ENCODE assay signal across 8 mouse cellular contexts in genomic region chr8:105225272-105225593, GRCm38 (mm10). TPM values are rescaled to one million over a fixed set of nuclear protein-coding genes. Genes with fewer than 3 reads are reported as not detected.
DNase-seq lines count a peak whose midpoint lies in the region; ATAC-seq and TF ChIP-seq lines count a peak whose summit lies in the region.

No protein-coding gene starts in this region.

- no peaks in the 10 kb centered on the region for H3K9me3 ChIP-seq in lung, embryonic 14.5 days (ENCODE audit: low read depth, low read length)
- H3K9me3 ChIP-seq in limb, embryonic 11.5 days (ENCODE audit: control insufficient read depth, low read length) = no peaks in the 10 kb centered on the region
- no peaks in the 10 kb centered on the region for H3K9me3 ChIP-seq in neural tube, embryonic 15.5 days (replicated peaks)

- peak overlapping the region; percentile 82 for H3K4me2 ChIP-seq in lung, embryonic 14.5 days
- H3K4me2 ChIP-seq in limb, embryonic 11.5 days (ENCODE audit: low read depth, severe bottlenecking) = peak overlapping the region; percentile 83
- peak overlapping the region; percentile 89 for H3K4me2 ChIP-seq in neural tube, embryonic 15.5 days

- no peak for DNase-seq in lung, embryonic 14.5 days
- DNase-seq in lung, postnatal 10 days = no peak
- no peak for DNase-seq in limb, embryonic 11.5 days (ENCODE audit: low spot score)
- DNase-seq in layer of hippocampus, adult 8-10 months (ENCODE audit: low spot score in 2 of 2) = no peak
- DNase-seq in gastrocnemius, postnatal 25 days = no peak
- DNase-seq in left cerebral cortex, postnatal 25 days (ENCODE audit: low spot score in 2 of 2) = no peak

- WGBS in lung, embryonic 14.5 days = 0% methylated on average over 27 of the region's 27 CpGs
- under 1% methylated on average over 27 of the region's 27 CpGs for WGBS in limb, embryonic 11.5 days
- WGBS in neural tube, embryonic 15.5 days = 0% methylated on average over 27 of the region's 27 CpGs

- ATAC-seq in lung, embryonic 14.5 days (ENCODE audit: insufficient read depth) = no peak
- ATAC-seq in limb, embryonic 11.5 days (ENCODE audit: insufficient number of reproducible peaks, low FRiP score, low TSS enrichment, low read depth) = no peak; the same call in 1 of the 2 replicates
- no peak; the same call in 1 of the 2 replicates for ATAC-seq in neural tube, embryonic 15.5 days (ENCODE audit: low FRiP score)

- peak overlapping the region; percentile 69; the same call in 1 of the 2 replicates for H3K27ac ChIP-seq in lung, embryonic 14.5 days (ENCODE audit: low read depth)
- H3K27ac ChIP-seq in embryonic fibroblast, embryonic 13.5 days (ENCODE audit: insufficient read depth, low read length) = peak overlapping the region; percentile 21; the same call in 1 of the 2 replicates
- peak overlapping the region; percentile 68; the same call in 1 of the 2 replicates for H3K27ac ChIP-seq in limb, embryonic 11.5 days (replicated peaks; ENCODE audit: low read depth, low read length)
- peak overlapping the region; percentile 89 for H3K27ac ChIP-seq in neural tube, embryonic 15.5 days (replicated peaks)

- no peak for TF ChIP-seq CTCF in lung, embryonic 14.5 days (IDR thresholded peaks at IDR 0.05; ENCODE audit: low read depth)
- TF ChIP-seq CTCF in embryonic fibroblast, embryonic 13.5 days (IDR thresholded peaks at IDR 0.05; ENCODE audit: borderline replicate concordance, insufficient read depth, low read length) = no peak

- H3K4me3 ChIP-seq in lung, embryonic 14.5 days (ENCODE audit: low read depth, low read length) = peak overlapping the region; percentile 98
- H3K4me3 ChIP-seq in embryonic fibroblast, embryonic 13.5 days (ENCODE audit: insufficient read depth, low read length) = peak overlapping the region; percentile 92
- H3K4me3 ChIP-seq in limb, embryonic 11.5 days (ENCODE audit: low read depth, low read length) = peak overlapping the region; percentile 98
- H3K4me3 ChIP-seq in neural tube, embryonic 15.5 days (replicated peaks) = peak overlapping the region; percentile 98

- TF ChIP-seq POLR2A in embryonic fibroblast, embryonic 13.5 days (IDR thresholded peaks at IDR 0.05; ENCODE audit: low read depth, low read length) = no peak

- no peaks in the 10 kb centered on the region for H3K27me3 ChIP-seq in lung, embryonic 14.5 days (ENCODE audit: insufficient read depth, low read length)
- no peaks in the 10 kb centered on the region for H3K27me3 ChIP-seq in limb, embryonic 11.5 days (ENCODE audit: control insufficient read depth, insufficient read depth, low read length)
- H3K27me3 ChIP-seq in neural tube, embryonic 15.5 days (replicated peaks) = no peaks in the 10 kb centered on the region

- H3K9ac ChIP-seq in lung, embryonic 14.5 days = peak overlapping the region; percentile 87
- H3K9ac ChIP-seq in limb, embryonic 11.5 days (ENCODE audit: low read length) = peak overlapping the region; percentile 89
- H3K9ac ChIP-seq in neural tube, embryonic 15.5 days (replicated peaks) = peak overlapping the region; percentile 95

- peaks cover 10% of the 10 kb centered on the region for H3K4me1 ChIP-seq in lung, embryonic 14.5 days (ENCODE audit: insufficient read depth)
- no peaks in the 10 kb centered on the region; the same call in 1 of the 2 replicates for H3K4me1 ChIP-seq in embryonic fibroblast, embryonic 13.5 days (ENCODE audit: control insufficient read depth, insufficient read depth, low read length)
- peaks cover 8% of the 10 kb centered on the region for H3K4me1 ChIP-seq in limb, embryonic 11.5 days (ENCODE audit: control insufficient read depth, insufficient read depth, low read length)
- peaks cover 25% of the 10 kb centered on the region for H3K4me1 ChIP-seq in neural tube, embryonic 15.5 days

- H3K36me3 ChIP-seq in lung, embryonic 14.5 days (ENCODE audit: insufficient read depth) = no peaks in the 10 kb centered on the region
- no peaks in the 10 kb centered on the region for H3K36me3 ChIP-seq in limb, embryonic 11.5 days (ENCODE audit: control insufficient read depth, insufficient read depth, low read length)
- no peaks in the 10 kb centered on the region for H3K36me3 ChIP-seq in neural tube, embryonic 15.5 days

- intact Hi-C loops in left cerebral cortex, postnatal 25 days (cut with DNase I) = loop anchor here (2.0 kb wide), 1 partner anchor 54 kb away; the partner anchor contains the start of gene Cbfb

RNA-seq across cellular contexts. Expression of gene D230025D16Rik, which starts 0.3 kb away (rescaled TPM):
- polyA plus RNA-seq in lung, embryonic 14.5 days (2014; fragmentation: Nextera tagmentation; extraction: Ambion mirVana) = 35.4 and 36.1 TPM in 2 replicates
- polyA plus RNA-seq in embryonic fibroblast, embryonic 13.5 days (2011; ENCODE audit: insufficient read length, low read depth, missing spikeins) = 19.5 and 24.7 TPM in 2 replicates
- polyA plus RNA-seq in limb, embryonic 11.5 days (2014; fragmentation: Nextera tagmentation; extraction: Ambion mirVana) = 29.9 and 32.5 TPM in 2 replicates
- 27.7 and 30.3 TPM in 2 replicates for polyA plus RNA-seq in neural tube, embryonic 15.5 days (2015; fragmentation: Nextera tagmentation; extraction: Ambion mirVana)
- 10 to 100 TPM; 34.1 to 38.6 (median 36.6) TPM for total RNA-seq in layer of hippocampus, adult 8-10 months (2022)
- total RNA-seq in gastrocnemius, postnatal 25 days (2021) = 10 to 100 TPM; 13.5 to 24.2 TPM
- total RNA-seq in left cerebral cortex, postnatal 25 days (2021) = 10 to 100 TPM; 37.6 to 38.1 TPM

RNA-seq across cellular contexts. Expression of gene B3gnt9, which starts 29.7 kb away (rescaled TPM):
- polyA plus RNA-seq in lung, embryonic 14.5 days (2014; fragmentation: Nextera tagmentation; extraction: Ambion mirVana) = 17.4 and 21.2 TPM in 2 replicates
- polyA plus RNA-seq in embryonic fibroblast, embryonic 13.5 days (2011; ENCODE audit: insufficient read length, low read depth, missing spikeins) = 25.8 and 33.2 TPM in 2 replicates
- polyA plus RNA-seq in limb, embryonic 11.5 days (2014; fragmentation: Nextera tagmentation; extraction: Ambion mirVana) = 2.4 and 3.4 TPM in 2 replicates
- 12.3 and 12.4 TPM in 2 replicates for polyA plus RNA-seq in neural tube, embryonic 15.5 days (2015; fragmentation: Nextera tagmentation; extraction: Ambion mirVana)
- total RNA-seq in layer of hippocampus, adult 8-10 months (2022) = 1 to 10 TPM; 3.0 to 4.0 (median 3.8) TPM
- 1 to 10 TPM; 2.6 TPM for total RNA-seq in gastrocnemius, postnatal 25 days (2021)
- total RNA-seq in left cerebral cortex, postnatal 25 days (2021) = 1 to 10 TPM; 2.1 to 2.4 TPM

RNA-seq across cellular contexts. Expression of gene Tradd, which starts 39.2 kb away (rescaled TPM):
- polyA plus RNA-seq in lung, embryonic 14.5 days (2014; fragmentation: Nextera tagmentation; extraction: Ambion mirVana) = 24.3 and 26.1 TPM in 2 replicates
- polyA plus RNA-seq in embryonic fibroblast, embryonic 13.5 days (2011; ENCODE audit: insufficient read length, low read depth, missing spikeins) = 12.5 and 15.0 TPM in 2 replicates
- polyA plus RNA-seq in limb, embryonic 11.5 days (2014; fragmentation: Nextera tagmentation; extraction: Ambion mirVana) = 11.1 and 13.6 TPM in 2 replicates
- polyA plus RNA-seq in neural tube, embryonic 15.5 days (2015; fragmentation: Nextera tagmentation; extraction: Ambion mirVana) = 20.7 and 24.3 TPM in 2 replicates
- total RNA-seq in layer of hippocampus, adult 8-10 months (2022) = 10 to 100 TPM in 1 of 4 experiments, 1 to 10 TPM in 3; 9.2 to 10.1 (median 9.8) TPM
- total RNA-seq in gastrocnemius, postnatal 25 days (2021) = 1 to 10 TPM; 3.0 TPM
- 1 to 10 TPM; 5.5 to 5.7 TPM for total RNA-seq in left cerebral cortex, postnatal 25 days (2021)

RNA-seq across cellular contexts. Expression of gene Fbxl8, which starts 39.2 kb away (rescaled TPM):
- polyA plus RNA-seq in lung, embryonic 14.5 days (2014; fragmentation: Nextera tagmentation; extraction: Ambion mirVana) = 3.8 and 4.6 TPM in 2 replicates
- 3.9 and 4.3 TPM in 2 replicates for polyA plus RNA-seq in embryonic fibroblast, embryonic 13.5 days (2011; ENCODE audit: insufficient read length, low read depth, missing spikeins)
- 1.2 and 1.3 TPM in 2 replicates for polyA plus RNA-seq in limb, embryonic 11.5 days (2014; fragmentation: Nextera tagmentation; extraction: Ambion mirVana)
- polyA plus RNA-seq in neural tube, embryonic 15.5 days (2015; fragmentation: Nextera tagmentation; extraction: Ambion mirVana) = 1.9 and 3.0 TPM in 2 replicates
- 1 to 10 TPM; 1.2 to 1.5 (median 1.5) TPM for total RNA-seq in layer of hippocampus, adult 8-10 months (2022)
- total RNA-seq in gastrocnemius, postnatal 25 days (2021) = 1 to 10 TPM in 1 of 2 experiments, under 1 TPM in 1; 0.90 to 1.0 TPM
- under 1 TPM; 0.57 to 0.85 TPM for total RNA-seq in left cerebral cortex, postnatal 25 days (2021)

RNA-seq across cellular contexts. Expression of gene Hsf4, which starts 44.4 kb away (rescaled TPM):
- polyA plus RNA-seq in lung, embryonic 14.5 days (2014; fragmentation: Nextera tagmentation; extraction: Ambion mirVana) = 0.33 and 0.34 TPM in 2 replicates
- 1.2 and 1.7 TPM in 2 replicates for polyA plus RNA-seq in embryonic fibroblast, embryonic 13.5 days (2011; ENCODE audit: insufficient read length, low read depth, missing spikeins)
- not detected in 2 replicates for polyA plus RNA-seq in limb, embryonic 11.5 days (2014; fragmentation: Nextera tagmentation; extraction: Ambion mirVana)
- polyA plus RNA-seq in neural tube, embryonic 15.5 days (2015; fragmentation: Nextera tagmentation; extraction: Ambion mirVana) = 0.45 and 0.92 TPM in 2 replicates
- total RNA-seq in layer of hippocampus, adult 8-10 months (2022) = 10 to 100 TPM; 10.6 to 12.9 (median 12.0) TPM
- total RNA-seq in gastrocnemius, postnatal 25 days (2021) = 1 to 10 TPM; 2.9 to 3.0 TPM
- total RNA-seq in left cerebral cortex, postnatal 25 days (2021) = 1 to 10 TPM; 6.9 to 7.9 TPM

Comparison
In these comparisons a context has a peak if more than half of its experiments do, and no peak if none do; other contexts are left out.
1. H3K27ac ChIP-seq: peak in every context shown above with its lines; median percentile 89 in neural tube, embryonic 15.5 days; 69 in lung, embryonic 14.5 days; 68 in limb, embryonic 11.5 days; 21 in embryonic fibroblast, embryonic 13.5 days.